Mouse (Mus musculus) hindbrain, embryonic 13.5 days (tissue): ENCODE results near the gene Slc22a16. TPM values are rescaled to one million over a fixed set of nuclear protein-coding genes. Genes with fewer than 3 reads are reported as not detected.

Experiments used
- ATAC-seq: fragments of 200-750 bp; cut with Nextera tagmentation; 2 replicates; pipeline ENCODE4 v1.8.0; 2017; ENCODE audit warnings: moderate TSS enrichment; ENCODE audit not compliant: low FRiP score
- H3K27ac ChIP-seq: fragments of 300-500 bp; sonication (generic); 2 replicates; pipeline ENCODE4 v1.5.1; 2015; ENCODE audit warnings: inconsistent platforms, mild to moderate bottlenecking, moderate library complexity
- H3K27me3 ChIP-seq: fragments of 300-500 bp; sonication (generic); 2 replicates; pipeline ENCODE4 v1.6.1; 2015; ENCODE audit warnings: mild to moderate bottlenecking, inconsistent platforms
- H3K36me3 ChIP-seq: fragments of 300-500 bp; sonication (generic); 2 replicates; pipeline ENCODE4 v1.6.1; 2015; ENCODE audit warnings: mild to moderate bottlenecking, inconsistent platforms
- H3K4me1 ChIP-seq: fragments of 300-500 bp; sonication (generic); replicated peaks from 2 replicates; pipeline ENCODE4 v1.6.1; 2015; ENCODE audit warnings: inconsistent platforms
- H3K4me2 ChIP-seq: fragments of 300-500 bp; sonication (generic); 2 replicates; pipeline ENCODE4 v1.6.1; 2015; ENCODE audit warnings: inconsistent platforms, mild to moderate bottlenecking, moderate library complexity
- H3K4me3 ChIP-seq: fragments of 300-500 bp; sonication (generic); 2 replicates; pipeline ENCODE4 v1.5.1; 2015; ENCODE audit warnings: mild to moderate bottlenecking, inconsistent platforms
- H3K9ac ChIP-seq: fragments of 300-500 bp; sonication (generic); 2 replicates; pipeline ENCODE4 v1.6.1; 2015; ENCODE audit warnings: mild to moderate bottlenecking, inconsistent platforms
- H3K9me3 ChIP-seq: fragments of 300-500 bp; sonication (generic); 2 replicates; pipeline ENCODE4 v1.6.1; 2016; ENCODE audit warnings: inconsistent platforms
- WGBS: fragments of 180-500 bp; shearing (Covaris S2); methylation state at CpG from one replicate; pipeline ENCODE4 v1.1.7; 2015; 5-methylcytosine and 5-hydroxymethylcytosine counted together
- polyA plus RNA-seq: library from polyadenylated mRNA; unstranded; fragments of >200 nt; fragmentation: Nextera tagmentation; extraction: Ambion mirVana; gene quantifications from 2 replicates; pipeline ENCODE4 v1.2.1, GENCODE M21; 2015

The Slc22a16 gene
- polyA plus RNA-seq, 1 experiment from 2014 or later: not detected

DNA sequence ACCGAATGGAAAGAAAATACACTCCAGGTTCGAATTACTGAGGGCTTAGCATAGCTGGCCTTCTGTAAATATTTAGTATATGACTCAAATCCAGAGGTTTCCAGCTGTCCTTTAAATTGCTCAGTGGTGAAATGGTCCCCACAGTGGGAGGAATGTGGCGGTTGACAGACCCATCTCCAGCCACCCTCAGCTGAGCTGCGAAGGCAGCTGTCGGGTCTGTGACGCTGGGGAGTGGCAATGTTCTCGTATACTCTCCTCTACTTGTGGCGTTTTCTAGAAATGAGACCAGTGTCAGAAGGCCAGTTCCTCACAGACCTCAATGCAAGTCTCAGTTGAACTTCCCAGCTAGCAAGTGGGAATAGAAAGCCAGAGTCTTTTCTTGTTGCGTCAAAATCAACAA lies 74.3 kb downstream of the Slc22a16 start:
- Histone ChIP-seq H3K4me1 (peaks cover 4% of the 10 kb centered on the region), H3K4me2 (no peak overlapping the region)

DNA sequence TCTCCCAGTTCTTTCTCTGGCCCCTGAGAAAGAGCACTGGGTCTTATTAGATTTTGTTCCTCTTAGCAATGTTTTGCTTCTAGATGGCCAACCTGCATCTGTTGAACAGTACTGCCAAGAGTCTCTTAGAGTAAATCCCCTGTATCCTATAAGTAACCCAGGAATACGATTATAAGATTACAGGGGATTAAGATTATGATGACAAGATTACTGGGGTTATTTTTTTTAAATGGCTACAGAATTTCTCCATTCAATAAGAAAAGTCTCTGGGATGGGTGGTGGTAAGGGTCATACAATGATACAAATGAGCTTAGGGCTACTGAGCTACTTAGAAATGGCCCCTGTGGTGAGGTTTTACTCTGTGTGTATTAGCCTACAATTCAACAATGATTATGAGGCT lies 75.2 kb downstream of the Slc22a16 start:
- H3K27ac ChIP-seq: no peak overlapping the region
- H3K4me3 ChIP-seq: no peak overlapping the region
- 81% methylated on average over 1 of the region's 1 CpGs for WGBS
- ATAC-seq: no peak
- no peak overlapping the region for H3K9ac ChIP-seq
- 0 out of 2 replicates have a peak, but pooled peaks cover 4% of the 10 kb centered on the region for H3K27me3 ChIP-seq
- H3K4me2 ChIP-seq: no peak overlapping the region
- H3K9me3 ChIP-seq: no peaks in the 10 kb centered on the region
- no peaks in the 10 kb centered on the region for H3K4me1 ChIP-seq
- H3K36me3 ChIP-seq: no peaks in the 10 kb centered on the region

More for the DNA sequence above, 74.3 kb downstream of the Slc22a16 start:
- no peak for ATAC-seq
- Histone ChIP-seq H3K27me3 (0 out of 2 replicates have a peak, but pooled peaks cover 4% of the 10 kb centered on the region), H3K4me3 (no peak overlapping the region), H3K9ac (no peak overlapping the region), H3K27ac (no peak overlapping the region), H3K36me3 (no peaks in the 10 kb centered on the region), H3K9me3 (no peaks in the 10 kb centered on the region)
- WGBS: 73% methylated on average over 9 of the region's 9 CpGs

DNA sequence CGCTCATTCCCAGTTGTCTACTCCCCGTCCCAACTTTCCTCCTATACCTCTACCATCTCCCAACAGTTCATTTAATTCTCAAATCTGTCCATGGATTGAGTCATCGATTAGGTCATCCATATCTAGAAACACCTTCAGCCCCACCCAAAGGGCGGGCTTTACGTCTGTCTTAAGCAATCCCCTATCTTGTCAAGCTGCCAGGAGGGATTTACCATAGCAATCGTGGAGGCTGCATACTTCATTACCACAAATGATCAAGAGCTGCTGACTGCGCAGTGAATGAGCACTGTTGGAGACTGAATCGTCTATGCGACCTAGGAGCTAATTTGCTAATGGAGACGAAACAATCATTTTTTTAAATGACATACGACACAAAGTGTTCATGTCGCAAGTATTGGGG lies 78.6 kb downstream of the Slc22a16 start:
- no peak for ATAC-seq
- no peaks in the 10 kb centered on the region for H3K36me3 ChIP-seq
- H3K9me3 ChIP-seq: no peaks in the 10 kb centered on the region
- 85% methylated on average over 12 of the region's 12 CpGs for WGBS
- no peaks in the 10 kb centered on the region for H3K27me3 ChIP-seq
- no peak overlapping the region for H3K4me3 ChIP-seq
- no peak overlapping the region for H3K9ac ChIP-seq
- H3K27ac ChIP-seq: no peak overlapping the region
- H3K4me1 ChIP-seq: peaks cover 7% of the 10 kb centered on the region; the same call in 1 of the 2 replicates
- no peak overlapping the region for H3K4me2 ChIP-seq

DNA sequence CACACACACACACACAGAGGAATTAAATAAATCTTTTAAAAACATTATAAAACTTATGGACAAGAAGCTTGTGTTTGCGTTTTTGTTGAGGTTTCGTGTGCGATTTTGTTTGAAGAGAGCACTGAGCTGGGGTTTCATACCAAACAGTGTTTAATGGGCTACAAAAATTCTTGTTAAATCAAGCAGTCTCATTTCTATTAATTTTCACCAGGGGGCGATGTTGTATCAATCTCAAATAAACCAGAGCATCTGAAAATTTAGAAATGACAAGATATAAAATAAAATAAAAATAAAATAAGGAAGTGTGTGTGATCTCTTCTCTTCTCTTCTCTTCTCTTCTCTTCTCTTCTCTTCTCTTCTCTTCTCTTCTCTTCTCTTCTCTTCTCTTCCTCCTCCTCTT lies 79.5 kb downstream of the Slc22a16 start:
- H3K9ac ChIP-seq: no peak overlapping the region
- peaks cover 7% of the 10 kb centered on the region; the same call in 1 of the 2 replicates for H3K4me1 ChIP-seq
- no peak overlapping the region for H3K4me2 ChIP-seq
- H3K9me3 ChIP-seq: no peaks in the 10 kb centered on the region
- H3K27ac ChIP-seq: no peak overlapping the region
- H3K27me3 ChIP-seq: no peaks in the 10 kb centered on the region
- H3K4me3 ChIP-seq: no peak overlapping the region
- 31% methylated on average over 4 of the region's 4 CpGs for WGBS
- no peak for ATAC-seq
- H3K36me3 ChIP-seq: no peaks in the 10 kb centered on the region

DNA sequence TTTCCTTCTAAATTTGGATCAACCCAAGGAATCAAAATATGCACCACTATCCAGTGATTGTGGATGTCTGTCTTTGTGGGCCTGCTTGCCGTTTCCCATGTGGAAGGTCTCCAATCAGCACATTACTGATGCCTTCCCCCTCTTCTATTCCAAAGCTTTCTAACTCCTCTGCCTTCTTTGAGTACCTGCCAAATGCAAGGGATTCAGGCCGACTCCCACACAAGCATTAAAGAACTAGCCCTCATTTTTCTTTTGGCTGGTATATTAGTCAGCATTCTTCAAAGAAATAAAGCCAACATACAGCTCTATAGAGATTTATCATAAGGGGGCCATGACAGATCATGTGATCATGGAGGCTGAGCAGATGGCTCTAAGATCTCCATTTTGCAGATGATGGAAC lies 81.5 kb downstream of the Slc22a16 start:
- no peaks in the 10 kb centered on the region for H3K9me3 ChIP-seq
- H3K27ac ChIP-seq: no peak overlapping the region
- H3K36me3 ChIP-seq: no peaks in the 10 kb centered on the region
- H3K4me2 ChIP-seq: no peak overlapping the region
- no peak for ATAC-seq
- H3K4me1 ChIP-seq: peaks cover 7% of the 10 kb centered on the region; the same call in 1 of the 2 replicates
- WGBS: 81% methylated on average over 2 of the region's 2 CpGs
- no peak overlapping the region for H3K9ac ChIP-seq
- H3K27me3 ChIP-seq: no peaks in the 10 kb centered on the region
- H3K4me3 ChIP-seq: no peak overlapping the region

Other genes starting within 250 kb of the Slc22a16 start
- 11.0 and 12.7 TPM in 2 replicates for gene Cdk19, start 230.8 kb upstream of the Slc22a16 start, polyA plus RNA-seq
- gene Ddo, start 59.7 kb downstream of the Slc22a16 start, polyA plus RNA-seq: 0.69 and 1.5 TPM in 2 replicates
- gene Mettl24, start 112.9 kb downstream of the Slc22a16 start, polyA plus RNA-seq: 0.58 and 0.64 TPM in 2 replicates